Mouse (Mus musculus) urinary bladder, adult 2 months (tissue): ENCODE results near the gene Gm13023. TPM values are rescaled to one million over a fixed set of nuclear protein-coding genes. Genes with fewer than 3 reads are reported as not detected.
"Not testable (repeated sequence)": the region's sequence is repeated elsewhere in the genome, so short reads cannot be mapped to it uniquely, and the experiment has no call there.

Source experiments
- DNase-seq: peaks from one replicate; pipeline ENCODE4 v3.0.0; 2022; ENCODE audit warnings: low spot score
- polyA plus RNA-seq: library from polyadenylated mRNA; depleted of rRNA; stranded (reverse); fragments of >200 nt; gene quantifications from 2 replicates; pipeline ENCODE4 v1.2.3, GENCODE M21; 2012; rRNA removed

Gm13023 gene
- not detected in 2 replicates for polyA plus RNA-seq

- DNase-seq = not testable (repeated sequence)
These were observed at the start of gene Gm13023 for GRCm38 (mm10) chr4:143789052-143789451. Gm13023 (plus strand) TSS chr4:143789352.

DNA sequence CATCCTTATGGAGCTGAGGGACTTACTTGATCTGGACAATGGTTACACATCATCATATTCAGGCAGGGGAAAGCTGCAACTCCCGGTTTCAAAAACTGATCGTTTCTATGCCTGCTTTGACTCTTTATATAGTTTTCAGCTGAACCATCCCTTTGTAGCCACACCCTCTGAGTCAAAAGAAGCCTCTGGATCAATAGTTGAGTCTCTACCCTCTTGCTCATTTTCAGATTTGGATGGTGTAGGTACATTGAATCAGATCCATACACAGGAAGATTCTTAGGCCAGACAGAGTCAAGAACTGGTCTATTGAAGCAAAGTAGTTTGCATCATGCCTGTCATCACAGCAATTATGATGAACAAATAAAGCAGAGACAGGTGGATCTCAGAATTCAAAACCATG is 26.8 kb downstream of the Gm13023 start, which contains the start of gene Gm13084:
Gene Gm13084 (minus strand): TSS at position 101 of the 400 bp plus-strand sequence.
- no peak for DNase-seq

Other genes starting within 250 kb of the Gm13023 start
- not detected in 2 replicates for gene BC080695, start 237.7 kb upstream of the Gm13023 start, polyA plus RNA-seq
- not detected in 2 replicates for gene Gm13057, start 237.6 kb upstream of the Gm13023 start, polyA plus RNA-seq
- not detected in 2 replicates for gene Gm13083, start 174.3 kb upstream of the Gm13023 start, polyA plus RNA-seq
- not detected in 2 replicates for gene Gm13088, start 132.1 kb upstream of the Gm13023 start, polyA plus RNA-seq
- not detected in 2 replicates for gene Gm13089, start 86.6 kb upstream of the Gm13023 start, polyA plus RNA-seq
- gene Gm13078, start 69.9 kb upstream of the Gm13023 start, polyA plus RNA-seq = not detected in 2 replicates
- gene Gm13084, start 26.7 kb downstream of the Gm13023 start, polyA plus RNA-seq = not detected in 2 replicates
- not detected in 2 replicates for gene Gm13103, start 57.1 kb downstream of the Gm13023 start, polyA plus RNA-seq
- not detected in 2 replicates for gene Pramef6, start 111.0 kb downstream of the Gm13023 start, polyA plus RNA-seq
- not detected in 2 replicates for gene Pramef25, start 161.7 kb downstream of the Gm13023 start, polyA plus RNA-seq
- not detected in 2 replicates for gene Gm13101, start 177.6 kb downstream of the Gm13023 start, polyA plus RNA-seq
- gene Pramef17, start 205.0 kb downstream of the Gm13023 start, polyA plus RNA-seq = not detected in 2 replicates